Mouse (Mus musculus) adrenal gland, postnatal 36 days (tissue): ENCODE results near the gene Mamdc2. TPM values are rescaled to one million over a fixed set of nuclear protein-coding genes. Genes with fewer than 3 reads are reported as not detected.

Experiments
- DNase-seq, 2 experiments: peaks; one replicate each; pipeline ENCODE4 v3.0.0; 2021; ENCODE audit warnings: mixed read lengths in 1 of 2
- total RNA-seq, 2 experiments: library from RNA; stranded (reverse); gene quantifications; 2 replicates each; pipeline ENCODE4 v1.2.3; 2021

Gene Mamdc2
- total RNA-seq, 2 experiments from 2014 or later: 1.6 to 1.8 TPM

DNA sequence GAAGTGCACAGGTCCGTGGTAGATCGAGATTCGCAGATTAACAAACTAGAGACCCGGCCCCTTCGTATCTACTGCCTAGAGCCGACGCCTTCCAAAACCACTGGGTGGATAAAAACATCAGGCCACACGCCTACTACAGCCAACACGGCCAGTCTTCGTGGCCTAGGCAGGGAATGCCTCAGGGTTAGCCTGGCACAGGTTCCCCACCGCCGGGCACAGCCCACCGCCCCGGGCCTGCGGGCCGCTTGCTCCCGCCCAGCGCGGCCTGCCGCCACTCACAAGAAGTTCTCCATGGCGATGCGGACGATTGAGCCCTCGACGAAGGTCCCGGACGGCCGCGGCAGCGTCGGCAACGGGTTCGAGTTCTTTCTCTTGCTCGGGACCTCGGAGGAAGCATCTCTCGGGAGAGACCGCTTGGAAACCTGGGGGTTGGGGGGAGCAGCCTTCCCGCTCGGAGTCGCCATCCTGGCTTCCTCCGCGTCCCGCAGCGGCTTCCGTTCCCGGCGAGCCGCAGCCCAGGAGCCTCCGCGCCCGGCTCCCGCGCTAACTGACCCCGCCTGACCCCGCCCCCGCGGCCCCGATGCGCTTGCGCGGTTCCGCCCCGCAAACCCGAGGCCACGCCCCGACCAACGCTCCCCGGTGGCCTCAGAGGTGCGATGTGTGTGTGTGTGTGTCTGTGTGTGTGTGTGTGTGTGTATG is 174.7 kb downstream of the Mamdc2 start, which contains the start of gene Smc5:
Smc5 (minus strand) TSS at position 543 of the 699 bp plus-strand sequence.
- peak; percentile 94 to 96 for DNase-seq

DNA sequence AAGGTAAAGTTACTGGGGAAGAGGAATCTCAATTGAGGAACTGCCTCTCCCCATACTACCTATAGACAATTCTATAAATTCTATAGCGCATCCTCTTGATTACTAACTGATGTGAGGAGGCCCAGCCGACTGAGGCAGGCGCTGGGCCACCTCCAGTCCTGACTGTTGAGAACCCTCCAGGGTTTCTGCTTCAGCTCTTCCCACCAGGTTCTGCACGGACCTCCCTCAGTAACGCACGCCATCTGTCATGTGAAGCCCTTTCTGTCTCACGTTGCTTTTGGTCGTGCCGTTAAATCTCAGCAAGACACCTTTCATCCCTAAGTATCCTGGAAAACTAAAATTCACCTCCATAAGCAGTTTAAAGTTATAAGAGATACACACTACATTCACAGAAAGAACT is 191.5 kb downstream of the Mamdc2 start:
- no peak for DNase-seq

Other genes starting within 250 kb of the Mamdc2 start
- 10 to 100 TPM; 20.5 to 29.5 TPM for gene Smc5, start 174.5 kb downstream of the Mamdc2 start, total RNA-seq
- gene 1700028P14Rik, start 204.4 kb upstream of the Mamdc2 start, total RNA-seq: under 1 TPM in 1 of 2 experiments, not detected in 1; 0.33 TPM
- 10 to 100 TPM; 28.8 to 29.6 TPM for gene Ptar1, start 239.0 kb upstream of the Mamdc2 start, total RNA-seq